Mouse (Mus musculus) myocyte (in vitro differentiated cells): Measurements from ENCODE around the gene Npy1r.

ENCODE experiments used
- MAX ChIP-seq: IDR thresholded peaks from one replicate; pipeline ENCODE4 v1.6.1; 2011; ENCODE audit warnings: low read depth, mild to moderate bottlenecking, control low read depth
- POLR2A ChIP-seq: IDR thresholded peaks from one replicate; pipeline ENCODE4 v1.6.1; 2011; ENCODE audit warnings: low read depth, mild to moderate bottlenecking, control low read depth, moderate library complexity; ENCODE audit not compliant: insufficient read length
- TCF12 ChIP-seq: IDR thresholded peaks from one replicate; pipeline ENCODE4 v1.6.1; 2011; ENCODE audit warnings: mild to moderate bottlenecking, control low read depth; ENCODE audit not compliant: poor library complexity, insufficient read depth, severe bottlenecking
- USF1 ChIP-seq: IDR thresholded peaks from one replicate; pipeline ENCODE4 v1.6.1; 2011; ENCODE audit warnings: low read depth, mild to moderate bottlenecking, control low read depth, moderate library complexity

DNA sequence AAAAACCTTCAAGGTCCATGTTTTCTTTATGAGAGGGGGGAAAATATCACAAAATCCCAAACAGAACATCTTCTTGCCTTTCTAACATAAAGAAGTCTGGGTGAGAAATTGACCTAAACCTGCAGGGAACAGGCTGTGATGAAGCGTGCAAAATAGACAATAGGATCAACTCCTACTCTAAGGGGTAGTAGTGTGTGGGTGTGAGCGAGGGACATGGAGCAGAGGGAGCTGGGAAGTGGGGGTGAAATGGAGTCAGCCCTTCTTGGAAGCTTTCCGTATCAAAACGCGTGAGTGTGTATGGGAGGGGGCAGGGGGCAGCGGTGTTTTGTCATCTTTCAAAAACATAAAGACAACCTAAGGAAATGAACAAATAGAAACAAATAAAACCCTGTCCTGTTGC is 8.6 kb upstream of the Npy1r start:
- TF ChIP-seq POLR2A (no peak), MAX (no peak), TCF12 (no peak), USF1 (no peak)
